Mouse (Mus musculus) midbrain, embryonic 11.5 days (tissue): ENCODE measurements around the gene Eml1. TPM values are rescaled to one million over a fixed set of nuclear protein-coding genes. Genes with fewer than 3 reads are reported as not detected.

Experiments used
- ATAC-seq: fragments of 200-750 bp; cut with Nextera tagmentation; 2 replicates; pipeline ENCODE4 v1.8.0; 2017; ENCODE audit warnings: moderate TSS enrichment, moderate library complexity; ENCODE audit not compliant: low FRiP score
- DNase-seq: peaks from one replicate; pipeline ENCODE4 v3.0.0; 2015; ENCODE audit warnings: low spot score; ENCODE audit errors: missing footprints
- H3K27ac ChIP-seq: fragments of 300-500 bp; sonication (generic); 2 replicates; pipeline ENCODE4 v1.5.1; 2014; ENCODE audit warnings: low read depth, low read length
- H3K27me3 ChIP-seq: fragments of 300-500 bp; sonication (generic); 2 replicates; pipeline ENCODE4 v1.6.1; 2014; ENCODE audit warnings: mild to moderate bottlenecking, low read length, moderate library complexity, mixed read lengths; ENCODE audit not compliant: control insufficient read depth, insufficient read depth
- H3K36me3 ChIP-seq: fragments of 300-500 bp; sonication (generic); 2 replicates; pipeline ENCODE4 v1.6.1; 2014; ENCODE audit warnings: mild to moderate bottlenecking, low read length, moderate library complexity, mixed read lengths; ENCODE audit not compliant: control insufficient read depth, insufficient read depth
- H3K4me1 ChIP-seq: fragments of 300-500 bp; sonication (generic); 2 replicates; pipeline ENCODE4 v1.6.1; 2014; ENCODE audit warnings: low read length; ENCODE audit not compliant: control insufficient read depth, insufficient read depth
- H3K4me2 ChIP-seq: fragments of 300-500 bp; sonication (generic); 2 replicates; pipeline ENCODE4 v1.6.1; 2014; ENCODE audit warnings: mild to moderate bottlenecking, moderate library complexity
- H3K4me3 ChIP-seq: fragments of 300-500 bp; sonication (generic); 2 replicates; pipeline ENCODE4 v1.5.1; 2014; ENCODE audit warnings: low read depth, low read length
- H3K9ac ChIP-seq: fragments of 300-500 bp; sonication (generic); 2 replicates; pipeline ENCODE4 v1.6.1; 2014; ENCODE audit warnings: low read length
- H3K9me3 ChIP-seq: fragments of 300-500 bp; sonication (generic); 2 replicates; pipeline ENCODE4 v1.6.1; 2016; ENCODE audit warnings: low read length; ENCODE audit not compliant: control insufficient read depth
- WGBS: fragments of 180-500 bp; shearing (Covaris S2); extraction: QIAGEN DNeasy Blood & Tissue Kit; methylation state at CpG from one replicate; pipeline ENCODE4 v1.1.7; 2014; 5-methylcytosine and 5-hydroxymethylcytosine counted together
- polyA plus RNA-seq: library from polyadenylated mRNA; unstranded; fragments of >200 nt; fragmentation: Nextera tagmentation; extraction: Ambion mirVana; gene quantifications from 2 replicates; pipeline ENCODE4 v1.2.1, GENCODE M21; 2014

Gene Eml1
- polyA plus RNA-seq, 1 experiment from 2014 or later, result 111 TPM

- ATAC-seq (no peak), DNase-seq (no peak)
- no peaks in the 10 kb centered on the region for H3K27me3 ChIP-seq
- H3K27ac ChIP-seq, result no peak overlapping the region
- no peak overlapping the region for H3K9ac ChIP-seq
- no peaks in the 10 kb centered on the region for H3K9me3 ChIP-seq
- no peak overlapping the region for H3K4me3 ChIP-seq
- H3K36me3 ChIP-seq, result no peaks in the 10 kb centered on the region
- H3K4me1 ChIP-seq, result peaks cover 6% of the 10 kb centered on the region; the same call in 1 of the 2 replicates
- H3K4me2 ChIP-seq, result no peak overlapping the region
- 30% methylated on average over 3 of the region's 3 CpGs for WGBS
Measured at GRCm38 (mm10) chr12:108389718-108390117, 19.0 kb downstream of the Eml1 start.

GRCm38 (mm10) chr12:108392254-108393044 is 21.7 kb downstream of the Eml1 start:
- ATAC-seq, result no peak
- H3K27me3 ChIP-seq, result no peaks in the 10 kb centered on the region
- 78% methylated on average over 12 of the region's 12 CpGs for WGBS

GRCm38 (mm10) chr12:108393082-108393481 is 22.3 kb downstream of the Eml1 start:
- H3K9me3 ChIP-seq, result no peaks in the 10 kb centered on the region
- H3K4me3 ChIP-seq, result no peak overlapping the region
- peaks cover 29% of the 10 kb centered on the region for H3K4me1 ChIP-seq
- H3K36me3 ChIP-seq, result no peaks in the 10 kb centered on the region
- no peak overlapping the region for H3K4me2 ChIP-seq
- H3K27ac ChIP-seq, result no peak overlapping the region
- H3K9ac ChIP-seq, result no peak overlapping the region
- DNase-seq, result no peak
- no peak for ATAC-seq
- H3K27me3 ChIP-seq, result no peaks in the 10 kb centered on the region
- 88% methylated on average over 4 of the region's 4 CpGs for WGBS

More at GRCm38 (mm10) chr12:108392254-108393044, 21.7 kb downstream of the Eml1 start:
- Histone ChIP-seq H3K36me3 (no peaks in the 10 kb centered on the region), H3K4me2 (no peak overlapping the region), H3K9ac (no peak overlapping the region), H3K27ac (no peak overlapping the region), H3K9me3 (no peaks in the 10 kb centered on the region), H3K4me3 (no peak overlapping the region), H3K4me1 (peaks cover 27% of the 10 kb centered on the region)
- DNase-seq, result no peak

GRCm38 (mm10) chr12:108393637-108394036 is 22.9 kb downstream of the Eml1 start:
- H3K4me1 ChIP-seq, result peaks cover 29% of the 10 kb centered on the region
- 87% methylated on average over 4 of the region's 4 CpGs for WGBS
- no peak for DNase-seq

GRCm38 (mm10) chr12:108394534-108395284 is 24.0 kb downstream of the Eml1 start:
- H3K27me3 ChIP-seq, result no peaks in the 10 kb centered on the region
- 90% methylated on average over 17 of the region's 17 CpGs for WGBS
- no peak overlapping the region for H3K4me3 ChIP-seq
- no peaks in the 10 kb centered on the region for H3K9me3 ChIP-seq
- no peak for DNase-seq
- no peaks in the 10 kb centered on the region for H3K36me3 ChIP-seq
- H3K4me1 ChIP-seq, result peaks cover 26% of the 10 kb centered on the region
- H3K9ac ChIP-seq, result no peak overlapping the region
- ATAC-seq, result no peak
- H3K4me2 ChIP-seq, result no peak overlapping the region
- H3K27ac ChIP-seq, result peak overlapping the region; percentile 84

More at GRCm38 (mm10) chr12:108393637-108394036, 22.9 kb downstream of the Eml1 start:
- Histone ChIP-seq H3K9ac (0 out of 2 replicates have a peak overlapping the region, but pooled peaks have one; percentile 12), H3K27ac (no peak overlapping the region), H3K27me3 (no peaks in the 10 kb centered on the region), H3K36me3 (no peaks in the 10 kb centered on the region), H3K4me2 (no peak overlapping the region), H3K9me3 (no peaks in the 10 kb centered on the region), H3K4me3 (no peak overlapping the region)
- no peak for ATAC-seq

GRCm38 (mm10) chr12:108395285-108395660 is 24.5 kb downstream of the Eml1 start:
- peaks cover 25% of the 10 kb centered on the region for H3K4me1 ChIP-seq
- no peak overlapping the region for H3K4me2 ChIP-seq
- peak overlapping the region; percentile 84 for H3K27ac ChIP-seq
- ATAC-seq, result no peak
- no peaks in the 10 kb centered on the region for H3K9me3 ChIP-seq
- H3K27me3 ChIP-seq, result no peaks in the 10 kb centered on the region
- H3K36me3 ChIP-seq, result no peaks in the 10 kb centered on the region
- 84% methylated on average over 6 of the region's 6 CpGs for WGBS
- no peak for DNase-seq
- peak overlapping the region; percentile 25; the same call in 1 of the 2 replicates for H3K9ac ChIP-seq
- no peak overlapping the region for H3K4me3 ChIP-seq

- WGBS, result 57% methylated on average over 11 of the region's 11 CpGs
- peak overlapping the region; percentile 11; the same call in 1 of the 2 replicates for H3K4me2 ChIP-seq
- peak; percentile 96 for ATAC-seq
- H3K9ac ChIP-seq, result peak overlapping the region; percentile 41; the same call in 1 of the 2 replicates
- peak; percentile 98 for DNase-seq
- no peaks in the 10 kb centered on the region for H3K9me3 ChIP-seq
- no peaks in the 10 kb centered on the region for H3K36me3 ChIP-seq
- peaks cover 25% of the 10 kb centered on the region for H3K4me1 ChIP-seq
- peak overlapping the region; percentile 84 for H3K27ac ChIP-seq
- H3K27me3 ChIP-seq, result no peaks in the 10 kb centered on the region
- H3K4me3 ChIP-seq, result no peak overlapping the region
Measured at GRCm38 (mm10) chr12:108396081-108396947, 25.6 kb downstream of the Eml1 start.

GRCm38 (mm10) chr12:108398681-108399080 is 27.9 kb downstream of the Eml1 start:
- Histone ChIP-seq H3K27me3 (no peaks in the 10 kb centered on the region), H3K27ac (no peak overlapping the region)

More at GRCm38 (mm10) chr12:108398681-108399080, 27.9 kb downstream of the Eml1 start:
- H3K36me3 ChIP-seq, result no peaks in the 10 kb centered on the region
- H3K4me3 ChIP-seq, result no peak overlapping the region
- DNase-seq, result no peak
- peaks cover 25% of the 10 kb centered on the region for H3K4me1 ChIP-seq
- H3K4me2 ChIP-seq, result no peak overlapping the region
- 90% methylated on average over 7 of the region's 7 CpGs for WGBS
- no peaks in the 10 kb centered on the region for H3K9me3 ChIP-seq
- ATAC-seq, result no peak
- H3K9ac ChIP-seq, result no peak overlapping the region
